Mouse (Mus musculus) gastrocnemius, postnatal 36 days (tissue): Measurements from ENCODE around the gene Abhd16b. TPM values are rescaled to one million over a fixed set of nuclear protein-coding genes. Genes with fewer than 3 reads are reported as not detected.
A peak's percentile ranks its signal among the peaks of the same experiment; 100 is the strongest.

Source experiments
- DNase-seq, 2 experiments: peaks; one replicate each; pipeline ENCODE4 v3.0.0; 2022
- intact Hi-C: fragments of 180-260 bp; cut with DNase I; formaldehyde crosslinking; loops from one replicate; pipeline ENCODE4 v1.15.1; 2025
- long read RNA-seq, 2 experiments: library from polyadenylated mRNA; stranded (forward); transcript quantifications; one replicate each; pipeline ENCODE4 v2.0.0; 2021
- total RNA-seq, 2 experiments: library from RNA; stranded (reverse); gene quantifications; 2 replicates each; pipeline ENCODE4 v1.2.3; 2021

The Abhd16b gene
- not detected for total RNA-seq
- long read RNA-seq, experiment 1 = 0 reads
- long read RNA-seq, experiment 2 = 0 reads

DNA sequence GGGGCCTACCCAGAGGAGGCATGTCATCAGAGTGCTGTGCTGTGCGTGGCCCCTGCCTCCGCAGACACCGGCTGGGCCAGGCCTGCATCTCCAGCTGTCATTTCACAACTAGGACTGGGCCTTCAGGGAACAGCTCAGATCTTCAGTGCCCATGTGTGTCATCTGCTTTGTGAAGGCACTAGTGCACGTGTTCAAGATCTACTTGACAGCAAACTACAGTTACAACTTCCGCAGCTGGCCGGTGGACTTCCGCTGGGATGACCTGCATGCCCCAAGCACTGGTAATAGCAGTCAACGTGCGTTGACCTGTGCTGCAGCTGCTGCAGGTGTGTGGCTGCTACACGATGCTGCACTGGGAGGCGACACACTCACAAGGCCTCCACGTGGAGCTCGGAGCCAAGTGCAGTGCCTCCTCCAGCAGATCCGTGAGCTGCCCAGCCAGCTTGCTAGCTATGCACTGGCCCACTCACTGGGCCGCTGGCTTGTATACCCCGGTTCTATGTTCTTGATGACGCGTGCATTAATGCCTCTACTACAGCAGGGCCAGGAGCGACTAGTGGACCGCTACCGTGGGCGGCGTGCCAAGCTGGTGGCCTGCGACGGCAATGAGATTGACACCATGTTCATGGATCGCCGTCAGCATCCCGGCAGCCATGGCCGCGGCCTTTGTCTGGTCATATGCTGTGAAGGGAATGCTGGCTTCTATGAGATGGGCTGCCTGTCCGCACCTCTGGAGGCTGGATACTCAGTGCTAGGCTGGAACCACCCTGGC, at the start of gene Abhd16b:
Gene Abhd16b (plus strand): TSS at position 51 of the 772 bp plus-strand sequence.
- intact Hi-C loops = no loop called here
- DNase-seq = no peak

DNA sequence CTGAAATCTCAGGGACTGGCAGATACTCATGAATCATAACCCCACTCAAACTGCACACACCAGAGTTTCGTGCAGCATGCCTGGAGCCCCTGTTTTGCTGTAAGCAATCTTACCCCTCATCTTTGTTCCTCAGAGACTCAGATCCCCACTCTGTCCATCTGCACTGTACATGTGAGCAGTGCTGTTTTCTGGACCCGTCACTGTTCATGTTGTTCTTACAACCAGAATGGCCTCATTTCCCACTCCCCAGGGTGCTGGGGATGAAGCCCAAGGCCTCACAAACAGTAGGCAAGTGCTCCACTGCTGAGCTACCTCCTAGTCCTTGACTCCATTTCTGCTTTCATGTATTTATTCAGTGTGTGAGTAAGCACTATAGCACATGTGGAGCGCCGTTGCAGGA, 40.8 kb upstream of the Abhd16b start:
- DNase-seq = no peak
- intact Hi-C loops = no loop called here

DNA sequence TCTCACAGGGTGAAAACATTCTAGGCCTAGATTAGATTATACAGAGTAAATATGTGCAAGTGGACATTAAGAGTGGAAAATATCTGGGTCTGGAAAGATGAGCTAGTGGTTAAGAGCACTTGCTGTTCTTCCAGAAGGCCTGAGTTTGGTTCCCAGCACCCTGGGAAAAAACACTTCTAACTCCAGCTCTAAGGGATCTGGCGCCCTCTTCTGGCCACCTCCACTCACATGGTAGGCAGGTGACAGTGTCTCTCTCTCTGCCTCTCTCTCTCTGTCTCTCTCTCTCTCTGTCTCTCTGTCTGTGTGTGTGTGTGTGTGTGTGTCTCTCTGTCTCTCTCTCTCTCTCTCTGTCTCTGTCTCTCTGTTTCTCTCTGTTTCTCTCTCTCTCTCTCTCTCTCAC, 39.7 kb upstream of the Abhd16b start:
- DNase-seq = no peak
- intact Hi-C loops = no loop called here

DNA sequence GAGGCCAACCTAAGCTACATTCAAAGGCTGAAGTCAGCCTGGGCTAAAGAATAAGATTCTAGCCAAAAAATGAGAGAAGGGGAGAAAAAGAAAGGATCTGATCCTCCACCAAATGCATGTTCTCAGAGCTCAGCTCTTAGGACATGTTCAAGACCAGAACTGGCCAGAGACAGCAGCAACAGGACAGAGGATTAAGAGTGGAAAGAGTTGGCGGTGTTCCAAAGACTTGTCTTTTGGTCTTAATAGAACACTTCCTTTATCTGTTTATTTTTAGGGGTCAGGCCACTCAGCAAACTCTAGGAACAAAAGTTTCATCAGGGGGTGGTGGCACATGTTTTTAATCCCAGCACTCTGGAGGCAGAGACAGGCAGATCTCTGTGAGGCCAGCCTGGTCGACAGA, 37.1 kb upstream of the Abhd16b start:
- DNase-seq = no peak
- intact Hi-C loops = loop anchor here (5.0 kb wide), 2 partner anchors 41 to 44 kb away; partner anchors contain the start of gene Tpd52l2

DNA sequence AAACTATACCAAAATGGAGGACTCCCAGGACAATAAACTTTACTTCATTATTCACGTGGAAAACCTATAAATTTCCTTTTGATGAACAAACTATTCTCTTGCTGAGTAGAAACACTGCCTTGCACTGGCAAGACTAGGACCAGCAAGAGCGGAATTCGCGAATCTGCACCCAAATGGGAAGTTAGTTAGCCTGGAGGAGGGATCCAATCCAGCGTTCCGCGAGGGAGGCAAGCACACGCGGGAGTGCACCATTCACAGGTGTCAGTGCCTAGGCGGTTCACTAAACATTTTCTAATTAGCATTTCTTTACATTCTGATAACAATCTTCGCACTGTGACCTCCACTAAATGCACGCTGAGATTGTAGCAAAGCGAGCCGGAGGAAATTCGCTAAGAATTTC, 35.2 kb upstream of the Abhd16b start:
- intact Hi-C loops = loop anchor here (5.0 kb wide), 2 partner anchors 39 to 46 kb away; partner anchors contain the start of gene Tpd52l2
- DNase-seq = no peak

DNA sequence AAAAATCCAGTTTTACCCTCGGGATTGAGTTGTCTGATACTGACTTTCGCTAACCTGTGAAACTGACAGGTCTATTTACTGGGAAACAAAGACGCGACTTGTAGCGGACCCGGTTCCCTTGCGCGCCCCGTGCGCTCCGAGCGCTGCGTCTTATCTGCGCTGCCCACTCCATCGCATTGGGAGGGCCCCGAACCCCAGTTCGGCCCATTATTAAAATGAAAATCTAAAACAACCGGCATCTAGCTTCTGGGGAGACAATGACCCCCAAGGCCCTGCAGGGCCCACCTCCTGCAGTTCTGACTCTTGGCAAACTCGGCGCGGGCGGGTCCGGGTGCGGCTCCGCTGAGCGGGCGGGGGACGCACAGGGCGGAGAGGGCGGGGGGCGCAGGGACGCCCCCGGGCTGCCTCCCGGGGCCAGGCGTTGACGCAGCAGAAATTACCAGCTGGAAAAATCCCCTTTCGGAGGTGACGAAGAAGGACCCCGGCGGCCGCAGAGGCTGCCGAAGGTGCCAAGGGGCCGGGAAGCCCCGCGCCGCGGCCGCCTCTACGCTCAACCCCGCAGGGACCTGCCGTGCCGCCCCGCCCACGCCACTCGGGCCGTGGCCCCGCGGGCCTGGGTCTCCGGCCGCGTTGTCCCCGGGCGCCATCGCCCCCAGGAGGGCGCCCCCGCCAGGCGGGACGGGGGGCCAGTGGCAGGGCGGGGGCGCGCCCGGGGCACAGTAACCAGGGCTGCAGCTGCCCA, 34.4 kb upstream of the Abhd16b start:
- intact Hi-C loops = loop anchor here (5.0 kb wide), 2 partner anchors 39 to 46 kb away; partner anchors contain the start of gene Tpd52l2
- DNase-seq = peak in 1 of 2 experiments; percentile 27

DNA sequence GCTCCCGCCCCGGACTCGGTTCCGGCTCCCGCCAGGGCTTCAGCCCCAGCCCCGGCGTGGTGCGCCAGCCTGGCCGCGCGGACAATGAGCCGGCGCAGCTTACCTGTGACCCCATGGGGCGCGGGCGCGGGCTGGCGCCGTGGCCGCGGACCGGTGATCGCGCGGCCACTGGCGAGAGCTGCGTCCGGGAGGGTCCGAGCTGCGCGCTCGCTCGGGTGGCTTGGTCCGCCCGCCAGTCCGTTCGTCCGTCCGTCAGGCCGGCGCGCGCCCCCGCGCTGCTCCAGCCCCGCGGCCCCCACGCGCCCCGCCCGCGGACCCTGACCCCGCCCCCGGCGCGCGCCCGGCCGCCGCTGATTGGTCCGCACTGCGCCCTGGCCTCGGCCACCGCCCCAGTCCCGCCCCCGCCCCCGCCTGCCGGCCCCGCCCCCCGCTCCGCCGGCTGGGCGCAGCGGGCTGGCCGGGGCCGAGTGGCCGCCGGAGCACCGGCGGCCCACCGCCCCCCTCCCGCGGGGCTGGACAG, 33.8 kb upstream of the Abhd16b start, which contains the start of gene Zbtb46:
Gene Zbtb46 (minus strand): TSS at position 274 of the 520 bp plus-strand sequence.
- peak; percentile 82 to 88 for DNase-seq
- intact Hi-C loops = loop anchor here (5.0 kb wide), 2 partner anchors 38 to 47 kb away; partner anchors contain the start of gene Tpd52l2

DNA sequence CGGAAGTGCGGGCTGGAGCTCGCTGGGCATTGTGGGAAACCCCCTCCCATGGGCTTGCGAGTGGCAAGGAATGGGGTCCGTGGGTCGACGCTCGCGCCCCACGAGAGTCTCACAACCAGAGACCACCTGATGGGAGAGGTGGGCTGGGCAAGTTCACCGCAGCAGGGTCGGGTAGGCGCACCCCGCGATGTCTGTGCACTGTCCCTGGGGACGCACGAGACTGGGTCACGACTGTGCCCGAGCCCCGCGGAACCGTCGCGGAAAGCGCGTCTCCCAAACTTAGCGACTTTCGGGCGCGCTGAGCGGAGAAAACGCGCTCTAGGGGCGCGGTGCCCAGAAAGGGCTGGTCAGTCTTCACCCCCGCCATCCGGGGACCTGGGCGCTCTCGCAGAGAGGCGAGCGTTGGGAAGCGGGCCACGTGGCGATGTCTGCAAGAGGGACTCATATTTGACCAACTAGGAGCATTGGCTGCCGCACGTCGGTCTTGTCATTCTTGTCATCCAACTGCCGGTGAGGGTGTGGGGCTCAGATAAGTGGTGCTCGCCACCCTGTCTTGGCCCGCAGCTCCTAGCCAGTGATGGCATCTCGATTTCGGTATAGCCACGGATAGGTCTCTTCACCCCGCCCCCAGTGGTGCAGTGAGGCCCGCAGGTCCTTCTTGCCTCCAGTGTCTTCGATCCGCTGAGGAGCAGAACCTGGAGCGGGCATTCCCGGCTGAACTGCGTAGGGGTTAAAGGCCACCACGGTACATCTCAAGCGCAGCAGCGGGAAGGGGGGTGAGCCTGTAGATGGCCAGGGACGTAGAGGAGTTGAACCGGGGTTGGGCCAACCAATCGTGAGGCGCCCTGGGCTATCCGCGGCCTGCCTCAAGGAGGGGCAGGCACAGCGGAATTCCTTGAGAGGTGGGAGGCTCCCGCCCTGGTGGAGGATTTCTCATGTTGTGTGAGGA, 33.1 kb upstream of the Abhd16b start:
- peak; percentile 40 to 60 for DNase-seq
- intact Hi-C loops = loop anchor here (5.0 kb wide), 2 partner anchors 37 to 48 kb away; partner anchors contain the start of gene Tpd52l2

DNA sequence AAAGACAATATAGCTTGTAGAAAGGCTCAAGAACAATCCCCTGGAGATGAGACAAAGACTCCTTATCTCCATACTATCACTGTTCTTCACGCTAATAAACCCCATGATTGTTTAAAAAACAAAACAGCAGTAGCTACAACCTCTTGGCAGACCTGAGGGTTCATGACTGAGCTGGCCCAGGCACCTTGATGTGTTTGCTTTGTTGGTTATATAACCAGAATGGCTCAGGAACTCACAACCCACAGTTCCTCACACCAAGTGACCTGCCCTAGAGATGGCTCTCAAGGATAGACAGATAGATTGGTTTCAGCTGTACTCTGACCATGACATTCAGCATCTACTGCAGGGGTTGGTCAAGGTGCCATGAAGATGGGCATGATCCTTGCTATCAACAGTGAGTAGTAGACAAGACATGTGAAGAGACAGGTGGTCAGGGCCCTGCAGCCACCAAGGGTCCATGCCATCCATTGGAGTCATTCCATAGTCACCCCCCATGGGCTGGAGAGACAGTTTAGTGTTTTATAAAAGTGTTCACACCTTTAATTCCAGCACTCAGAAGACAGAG, 31.4 kb upstream of the Abhd16b start:
- intact Hi-C loops = no loop called here
- no peak for DNase-seq

DNA sequence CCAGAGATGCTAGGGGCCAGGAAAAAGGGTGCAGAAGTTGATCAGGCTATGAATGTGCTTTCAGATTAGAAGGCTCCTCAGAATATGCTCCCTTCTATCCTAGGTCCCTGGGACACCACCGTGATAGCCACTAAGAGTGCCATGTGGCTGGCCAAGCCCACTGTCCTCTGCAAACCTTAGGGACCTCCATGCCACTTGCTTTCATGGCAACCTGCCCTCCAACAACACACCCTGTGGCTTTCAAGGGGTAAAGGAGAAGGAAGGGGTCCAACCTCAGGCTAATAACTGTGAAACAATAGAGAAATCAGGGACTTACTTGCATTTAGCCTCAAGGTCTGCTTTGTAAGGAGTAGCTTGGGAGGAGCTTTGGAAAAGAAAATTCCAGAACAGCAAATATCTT, 30.4 kb upstream of the Abhd16b start:
- DNase-seq = no peak
- intact Hi-C loops = no loop called here

DNA sequence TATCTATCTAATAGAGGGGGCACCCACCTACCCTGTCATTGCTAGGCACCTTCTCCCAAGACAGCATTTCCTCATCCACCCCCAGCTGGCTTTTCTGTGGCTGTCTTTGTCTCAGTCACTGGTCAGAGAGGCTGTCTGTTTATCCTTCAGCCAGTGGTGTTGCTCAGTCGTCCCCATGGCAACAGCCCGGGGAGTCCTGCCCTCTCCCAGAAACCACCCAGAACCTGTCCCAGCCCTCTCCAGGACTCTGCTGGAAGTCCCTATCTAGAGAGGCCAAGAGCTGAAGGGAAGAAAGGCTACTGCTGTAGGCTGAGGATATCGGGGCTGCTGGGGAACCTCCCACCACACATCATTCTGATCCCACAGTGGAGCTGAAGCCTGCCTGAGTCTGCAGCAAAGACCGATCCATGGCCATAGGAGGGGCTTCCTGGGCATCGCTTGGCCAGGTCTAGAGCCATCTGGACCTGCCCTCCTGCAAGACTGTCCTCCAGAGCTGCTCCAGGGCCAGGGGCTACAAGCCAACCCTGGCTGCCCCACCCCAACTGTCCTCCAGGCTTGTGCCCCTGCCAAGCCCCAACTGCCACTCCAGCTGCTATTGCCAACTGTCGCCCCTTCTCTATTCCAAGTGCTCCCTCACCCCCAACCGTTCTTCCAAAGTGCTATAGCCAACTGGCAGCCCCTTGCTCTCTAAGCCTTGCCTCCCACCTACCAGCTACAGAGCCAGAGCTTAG, 29.8 kb upstream of the Abhd16b start:
- DNase-seq = peak in 1 of 2 experiments; percentile 15
- intact Hi-C loops = no loop called here

DNA sequence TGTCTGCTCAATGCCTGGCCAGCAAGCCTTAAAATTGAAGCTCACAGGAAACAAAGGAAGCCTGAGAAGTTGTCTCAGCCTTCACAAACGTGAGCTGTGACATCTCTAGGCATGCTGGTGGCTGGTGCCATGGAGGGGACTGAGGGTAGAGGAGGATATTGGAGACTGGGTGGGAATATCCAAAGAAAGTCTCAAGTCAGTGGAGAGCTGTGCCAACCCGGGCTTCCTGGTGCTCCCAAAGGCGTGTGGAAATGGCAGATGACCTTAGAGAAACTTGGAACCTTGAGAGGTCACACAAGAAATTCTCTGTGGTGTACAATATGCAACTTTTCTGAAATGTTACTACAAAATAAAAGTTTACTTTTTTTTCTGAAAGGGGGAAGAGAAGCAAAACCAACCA, 27.6 kb upstream of the Abhd16b start:
- DNase-seq = no peak
- intact Hi-C loops = no loop called here

DNA sequence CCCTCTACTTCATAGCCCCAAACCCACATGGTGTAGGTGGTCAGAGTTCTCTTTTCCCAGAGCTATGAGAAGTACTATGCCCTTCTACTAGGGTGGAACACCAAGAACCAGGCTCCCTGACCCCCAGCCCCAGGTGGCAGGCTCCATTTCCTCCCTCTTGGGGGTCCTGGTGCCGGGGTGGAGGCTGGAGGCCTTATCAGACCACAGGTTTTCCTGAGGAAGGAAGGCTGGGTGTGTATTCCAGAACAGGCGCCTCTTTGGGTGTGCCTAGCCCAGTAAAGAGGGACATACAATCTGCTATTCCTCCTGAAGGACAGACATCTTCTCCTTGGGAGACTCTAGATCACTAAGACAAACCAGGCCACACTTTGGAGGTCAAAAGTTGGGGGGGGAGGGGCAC, 22.7 kb upstream of the Abhd16b start:
- intact Hi-C loops = no loop called here
- no peak for DNase-seq

DNA sequence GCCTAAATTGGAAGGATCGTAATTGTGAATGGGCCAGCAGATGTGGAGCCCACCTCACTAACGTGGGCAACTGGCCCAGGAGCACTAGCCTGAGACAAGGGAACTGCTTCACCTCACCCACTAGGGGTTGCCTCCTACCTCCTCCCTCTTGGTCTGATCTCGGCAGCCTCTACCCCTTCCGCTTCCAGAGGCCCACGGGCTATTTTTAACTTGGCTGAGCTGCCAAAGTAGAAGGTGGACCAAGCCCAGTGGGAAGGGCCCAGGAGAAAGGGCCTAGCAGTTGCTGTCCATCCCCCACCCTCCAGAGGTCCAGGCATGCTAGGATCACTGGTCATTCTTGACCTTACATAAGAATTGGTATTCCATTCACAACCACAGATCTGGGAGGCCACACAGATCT, 21.8 kb upstream of the Abhd16b start:
- intact Hi-C loops = no loop called here
- peak; percentile 45 to 58 for DNase-seq

DNA sequence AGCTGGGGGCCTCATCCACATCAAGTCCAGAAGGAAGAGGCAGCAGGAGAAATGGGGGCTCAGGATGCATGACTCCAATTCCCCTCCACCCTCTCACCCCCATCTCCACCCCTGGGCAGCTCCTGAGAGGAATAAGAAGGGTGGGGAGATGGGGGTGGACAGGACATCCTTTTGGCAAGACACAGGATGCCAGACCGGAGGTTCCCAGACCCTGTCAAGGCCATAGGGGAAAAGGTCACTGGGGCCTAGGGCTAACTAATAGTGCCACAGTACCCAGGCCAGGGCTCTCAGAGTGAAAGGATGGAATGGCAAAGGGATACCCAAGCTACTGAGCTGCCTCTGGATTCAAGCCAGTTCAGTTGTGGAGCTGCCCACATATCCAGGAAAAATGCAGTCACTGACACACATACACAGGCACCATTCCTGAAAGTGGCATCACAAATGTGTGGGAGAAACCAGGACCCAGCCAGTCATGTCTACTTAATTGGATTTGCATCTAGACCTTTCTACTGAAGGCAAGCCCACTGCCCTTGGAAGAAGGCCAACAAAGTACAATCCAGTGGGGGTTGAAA, 20.7 kb upstream of the Abhd16b start:
- intact Hi-C loops = no loop called here
- no peak for DNase-seq

DNA sequence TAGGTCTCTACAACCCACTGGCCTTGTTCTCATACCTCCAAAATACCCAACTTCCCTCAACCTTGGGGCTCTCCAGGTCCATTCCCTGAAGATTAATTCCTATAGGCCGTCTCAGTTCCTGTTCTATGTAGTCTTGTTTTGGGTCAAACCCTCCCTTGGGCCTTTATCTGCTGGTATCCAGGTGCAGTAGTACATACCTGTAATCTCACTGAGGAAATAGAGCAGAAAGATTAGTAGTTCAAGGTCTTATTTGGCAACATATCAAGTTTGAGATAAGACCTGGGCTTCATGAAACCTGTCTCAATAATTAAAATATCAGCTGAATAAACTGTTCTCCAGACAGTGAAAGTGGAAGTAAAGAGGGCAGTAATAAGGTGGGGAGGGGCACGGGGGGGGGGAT, 9.9 kb upstream of the Abhd16b start:
- DNase-seq = no peak
- intact Hi-C loops = no loop called here

DNA sequence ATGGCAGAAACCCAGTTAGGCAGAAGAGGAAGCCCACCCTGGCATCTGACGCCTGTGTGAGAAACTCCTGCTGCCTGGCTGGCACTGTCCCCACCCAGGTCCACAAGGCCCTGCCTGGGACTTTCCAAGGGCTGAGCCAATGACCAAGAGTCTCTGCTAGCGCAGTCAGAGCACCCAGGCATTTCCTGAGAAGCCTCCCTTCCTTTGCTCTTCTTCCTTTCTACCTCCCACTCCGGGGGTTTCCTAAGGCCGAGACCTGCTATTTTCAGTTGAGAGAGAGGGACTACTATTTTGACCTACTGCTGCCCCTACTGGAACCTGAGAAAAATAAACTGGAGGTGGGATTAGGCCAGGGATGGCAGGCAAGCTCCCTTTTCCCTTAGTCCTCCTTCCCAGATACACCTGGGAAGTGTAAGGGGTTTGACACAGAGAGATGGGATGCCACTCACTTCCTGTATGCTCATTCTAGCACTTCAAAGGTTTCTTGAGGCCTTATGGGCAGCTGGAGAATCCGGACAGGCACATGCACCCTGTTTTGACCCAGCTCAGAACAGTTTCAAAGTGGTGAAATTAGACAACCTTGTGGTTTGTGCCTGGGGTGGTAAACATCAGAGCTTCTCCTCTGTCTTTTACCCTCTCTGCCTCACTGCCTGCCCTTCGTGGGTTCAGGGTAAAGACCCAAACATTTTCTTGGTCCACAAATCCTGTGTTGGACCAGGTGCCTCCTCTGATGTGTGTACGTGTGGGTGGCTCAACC, 9.3 kb upstream of the Abhd16b start:
- no peak for DNase-seq
- intact Hi-C loops = no loop called here
